Mouse (Mus musculus): ENCODE data around the gene Rab14. TPM values are rescaled to one million over a fixed set of nuclear protein-coding genes. Genes with fewer than 3 reads are reported as not detected.

Rab14 gene
- polyA plus RNA-seq (2021; fragmentation: Nextera tagmentation): 425 and 487 TPM in 2 replicates
- long read RNA-seq, experiment 1, full-length matches to known transcripts: 457 of 546 reads
- long read RNA-seq, experiment 1, partial matches to known transcripts: 35 of 546 reads
- long read RNA-seq, experiment 1, other reads (novel, unspliced or antisense): 54 of 546 reads
- long read RNA-seq, experiment 2, full-length matches to known transcripts: 1,036 of 1,105 reads
- long read RNA-seq, experiment 2, partial matches to known transcripts: 19 of 1,105 reads
- long read RNA-seq, experiment 2, other reads (novel, unspliced or antisense): 50 of 1,105 reads

GRCm38 (mm10) chr2:35200898-35201668 lies at the start of gene Rab14:
Rab14 (minus strand) TSS chr2:35201120.

Other genes with a start within 250 kb of the Rab14 start
- 0.98 and 1.7 TPM in 2 replicates for gene Traf1, start 239.3 kb downstream of the Rab14 start, polyA plus RNA-seq (2021; fragmentation: Nextera tagmentation)
- gene Hc, start 139.7 kb downstream of the Rab14 start, polyA plus RNA-seq (2021; fragmentation: Nextera tagmentation): 0.16 and 0.65 TPM in 2 replicates
- gene AI182371, start 99.6 kb downstream of the Rab14 start, polyA plus RNA-seq (2021; fragmentation: Nextera tagmentation): 0.19 TPM in 1 of 2 replicates, not detected in the other
- gene Cntrl, start 91.6 kb downstream of the Rab14 start, polyA plus RNA-seq (2021; fragmentation: Nextera tagmentation): 1.1 TPM in 2 replicates
- 88.5 and 93.5 TPM in 2 replicates for gene Gsn, start 55.3 kb upstream of the Rab14 start, polyA plus RNA-seq (2021; fragmentation: Nextera tagmentation)
- gene Stom, start 135.9 kb upstream of the Rab14 start, polyA plus RNA-seq (2021; fragmentation: Nextera tagmentation): 4.8 and 7.1 TPM in 2 replicates
- gene 4930568D16Rik, start 166.6 kb upstream of the Rab14 start, polyA plus RNA-seq (2021; fragmentation: Nextera tagmentation): not detected in 2 replicates
- gene 4930402F06Rik, start 196.1 kb upstream of the Rab14 start, polyA plus RNA-seq (2021; fragmentation: Nextera tagmentation): not detected in 2 replicates

Data from layer of hippocampus, adult 6 months (tissue).